Mouse (Mus musculus): Measurements from ENCODE around the gene Gm12830.

Gene Gm12830

GRCm38 (mm10) chr4:114821567-114822192 lies at the start of gene Gm12830:
TSS of gene Gm12830 (plus strand) at chr4:114821722.
- DNase-seq (ENCODE audit: extremely low read depth, insufficient read length, low spot score): no peak

DNA sequence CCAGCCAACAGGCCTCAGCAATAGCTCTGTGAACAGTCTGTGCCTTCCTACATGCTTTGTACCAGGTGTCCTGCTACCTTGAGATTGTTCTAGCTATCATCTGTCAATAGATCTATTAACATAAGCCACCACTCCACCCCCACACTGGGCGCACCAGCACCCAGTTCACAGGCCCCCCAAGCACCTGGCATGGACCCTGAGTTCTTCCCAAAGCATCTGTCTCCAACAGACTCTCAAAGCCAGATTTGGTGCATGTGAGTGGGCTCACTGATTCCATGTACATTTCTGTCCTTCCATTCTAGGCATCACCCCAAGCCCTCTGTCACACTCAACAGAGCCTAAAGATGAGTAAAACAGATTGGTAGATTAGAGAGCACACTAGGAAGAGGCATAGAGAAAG lies 48.2 kb upstream of the Gm12830 start:
- DNase-seq (ENCODE audit: extremely low read depth, insufficient read length, low spot score): no peak

GRCm38 (mm10) chr4:114777625-114778202 lies 43.8 kb upstream of the Gm12830 start:
- no peak for DNase-seq (ENCODE audit: extremely low read depth, insufficient read length, low spot score)

- DNase-seq (ENCODE audit: extremely low read depth, insufficient read length, low spot score): no peak
Observed at GRCm38 (mm10) chr4:114778716-114779474, 42.6 kb upstream of the Gm12830 start.

DNA sequence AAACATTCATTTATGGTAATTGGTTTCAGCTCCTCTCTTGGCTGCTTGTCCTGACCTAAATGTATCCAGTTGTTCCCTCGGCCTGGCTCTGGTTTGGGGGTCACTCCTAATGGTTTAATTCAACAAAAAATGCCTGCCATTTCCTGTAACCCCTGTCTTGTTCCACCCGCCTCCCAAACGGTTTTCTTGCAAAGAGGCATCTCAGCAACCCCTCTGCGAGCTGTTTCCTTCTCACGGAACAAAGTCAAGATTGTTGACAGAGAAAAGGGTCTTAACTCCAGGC lies 42.1 kb upstream of the Gm12830 start:
- DNase-seq (ENCODE audit: extremely low read depth, insufficient read length, low spot score): no peak

DNA sequence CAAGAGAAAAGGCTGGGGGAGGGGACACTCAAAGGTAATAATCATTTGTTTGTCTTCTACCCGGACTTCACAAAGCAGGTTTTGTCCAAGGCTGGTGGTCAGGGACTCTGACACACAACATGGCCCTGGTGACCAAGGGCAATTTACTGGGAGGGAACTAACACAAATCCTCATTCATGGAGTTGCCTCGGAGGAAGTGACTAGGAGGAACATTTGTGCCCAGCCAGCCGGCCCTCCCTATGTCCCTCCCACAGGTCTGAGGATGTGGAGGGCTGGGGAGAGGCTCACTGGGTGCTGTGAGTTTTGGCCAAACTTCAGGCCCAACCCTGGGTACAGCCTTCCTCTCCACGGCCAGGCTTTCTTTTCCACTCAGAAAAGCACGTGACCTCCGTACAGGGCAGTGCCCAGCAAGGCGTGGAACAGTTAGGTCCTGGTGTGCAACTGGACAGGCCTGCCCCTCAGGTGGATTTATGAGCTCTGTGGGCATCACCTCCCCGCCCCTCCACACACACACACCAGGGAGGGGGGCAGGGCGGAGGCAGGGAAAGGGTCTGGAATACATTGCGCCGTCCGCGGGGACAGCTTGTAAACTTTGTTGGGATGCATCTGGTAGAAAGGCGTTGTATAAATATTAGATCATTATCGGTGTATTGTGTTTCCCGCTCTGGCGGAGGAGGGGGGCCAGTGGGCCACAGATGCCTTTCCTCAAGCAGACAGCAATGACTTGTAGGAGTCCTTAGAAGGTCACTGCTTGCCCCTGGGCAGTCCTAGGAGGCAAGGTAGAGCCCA lies 41.6 kb upstream of the Gm12830 start:
- no peak for DNase-seq (ENCODE audit: extremely low read depth, insufficient read length, low spot score)

GRCm38 (mm10) chr4:114782851-114783250 lies 38.7 kb upstream of the Gm12830 start:
- no peak for DNase-seq (ENCODE audit: extremely low read depth, insufficient read length, low spot score)

DNA sequence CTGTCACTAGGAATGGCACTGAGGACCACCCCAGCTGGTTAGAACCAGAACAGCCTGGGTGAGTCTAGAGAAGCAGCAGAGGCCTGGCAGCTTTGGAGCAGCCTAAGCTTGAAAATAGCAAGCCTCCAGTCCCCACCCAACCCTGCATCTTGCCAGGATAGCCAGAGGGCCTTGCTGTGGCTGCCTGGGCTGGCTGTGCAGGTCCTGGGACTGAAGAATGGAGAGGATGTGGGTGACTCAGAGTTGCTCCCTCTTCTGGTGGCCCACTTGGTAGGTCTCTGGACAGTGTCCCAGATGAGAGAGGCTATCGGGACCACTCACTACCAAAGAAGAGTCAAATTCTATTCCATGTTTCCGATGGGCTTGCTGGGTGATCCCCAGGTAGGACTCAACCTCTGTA lies 36.8 kb upstream of the Gm12830 start:
- no peak for DNase-seq (ENCODE audit: extremely low read depth, insufficient read length, low spot score)

GRCm38 (mm10) chr4:114788856-114789255 lies 32.7 kb upstream of the Gm12830 start:
- DNase-seq (ENCODE audit: extremely low read depth, insufficient read length, low spot score): no peak

- DNase-seq (ENCODE audit: extremely low read depth, insufficient read length, low spot score): no peak
Observed at GRCm38 (mm10) chr4:114791650-114792049, 29.9 kb upstream of the Gm12830 start.

DNA sequence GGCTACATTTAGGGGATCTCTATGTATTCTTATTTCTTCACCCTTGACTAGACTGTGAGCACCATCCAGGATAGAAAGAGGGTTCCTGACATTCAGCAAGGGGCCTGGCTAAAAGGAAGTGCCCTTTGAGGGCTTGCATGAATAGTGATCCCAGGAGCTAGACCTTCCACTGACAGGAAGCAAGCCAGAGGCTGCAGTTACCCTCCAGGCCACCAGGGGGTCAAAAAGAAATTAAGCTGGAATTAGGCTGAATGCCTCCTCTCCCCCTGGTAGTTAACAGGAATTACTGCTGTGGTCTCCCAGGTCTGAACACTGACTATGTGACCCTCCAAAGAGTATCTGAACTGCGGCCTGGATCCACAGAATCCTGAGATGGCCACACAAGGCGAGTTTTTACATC lies 27.7 kb upstream of the Gm12830 start:
- DNase-seq (ENCODE audit: extremely low read depth, insufficient read length, low spot score): no peak

DNA sequence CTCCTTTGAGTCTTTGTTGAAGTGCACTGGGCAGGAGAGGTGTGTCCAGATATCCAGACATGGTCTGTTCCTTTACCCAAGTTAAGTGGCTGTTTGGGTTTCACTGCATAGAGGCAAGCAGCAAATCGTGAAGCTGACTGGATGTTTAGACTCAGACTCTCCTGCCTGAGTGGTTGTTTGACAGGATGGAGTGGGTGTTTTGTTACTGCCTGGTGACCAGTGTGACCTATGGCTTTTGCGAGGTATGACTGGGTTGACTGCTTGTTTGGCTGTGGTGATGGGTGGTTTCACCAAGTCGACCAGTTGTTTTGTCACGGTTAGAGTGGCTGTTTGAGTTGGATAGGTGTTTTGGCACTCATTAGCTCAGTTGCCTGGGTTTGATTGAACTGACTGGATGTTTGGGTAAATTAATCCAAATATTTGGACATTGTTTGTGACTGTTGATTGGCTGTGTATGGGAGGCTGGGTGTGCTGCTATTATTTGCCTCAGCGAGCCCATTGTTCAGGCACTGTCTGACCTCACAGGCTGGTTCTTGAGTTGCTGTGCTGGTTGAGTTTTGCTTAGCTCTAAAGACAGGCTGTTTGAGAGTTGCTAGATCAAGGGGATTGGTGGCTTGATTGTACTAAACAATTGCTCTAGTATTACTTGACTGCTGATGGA lies 24.1 kb upstream of the Gm12830 start:
- DNase-seq (ENCODE audit: extremely low read depth, insufficient read length, low spot score): no peak

GRCm38 (mm10) chr4:114798041-114798624 lies 23.4 kb upstream of the Gm12830 start:
- no peak for DNase-seq (ENCODE audit: extremely low read depth, insufficient read length, low spot score)

DNA sequence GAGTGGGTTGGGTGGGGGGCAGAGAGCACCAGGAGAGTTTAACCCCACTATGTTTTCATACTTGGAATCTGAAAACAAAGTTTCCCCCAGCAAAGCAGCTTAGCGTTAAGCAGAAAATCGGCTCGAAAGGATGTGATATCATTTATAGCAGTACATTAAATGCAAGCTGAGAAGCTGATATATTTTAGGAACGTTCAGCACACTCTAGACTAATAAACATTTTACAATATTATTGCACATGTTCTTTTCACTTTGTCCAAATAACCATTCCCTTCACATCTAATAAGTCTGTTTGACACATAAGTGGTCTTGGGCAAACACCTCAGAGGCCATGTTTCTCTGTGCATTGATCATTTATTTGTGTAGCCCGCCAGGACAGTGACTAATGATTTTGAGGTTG lies 17.4 kb upstream of the Gm12830 start:
- DNase-seq (ENCODE audit: extremely low read depth, insufficient read length, low spot score): no peak

DNA sequence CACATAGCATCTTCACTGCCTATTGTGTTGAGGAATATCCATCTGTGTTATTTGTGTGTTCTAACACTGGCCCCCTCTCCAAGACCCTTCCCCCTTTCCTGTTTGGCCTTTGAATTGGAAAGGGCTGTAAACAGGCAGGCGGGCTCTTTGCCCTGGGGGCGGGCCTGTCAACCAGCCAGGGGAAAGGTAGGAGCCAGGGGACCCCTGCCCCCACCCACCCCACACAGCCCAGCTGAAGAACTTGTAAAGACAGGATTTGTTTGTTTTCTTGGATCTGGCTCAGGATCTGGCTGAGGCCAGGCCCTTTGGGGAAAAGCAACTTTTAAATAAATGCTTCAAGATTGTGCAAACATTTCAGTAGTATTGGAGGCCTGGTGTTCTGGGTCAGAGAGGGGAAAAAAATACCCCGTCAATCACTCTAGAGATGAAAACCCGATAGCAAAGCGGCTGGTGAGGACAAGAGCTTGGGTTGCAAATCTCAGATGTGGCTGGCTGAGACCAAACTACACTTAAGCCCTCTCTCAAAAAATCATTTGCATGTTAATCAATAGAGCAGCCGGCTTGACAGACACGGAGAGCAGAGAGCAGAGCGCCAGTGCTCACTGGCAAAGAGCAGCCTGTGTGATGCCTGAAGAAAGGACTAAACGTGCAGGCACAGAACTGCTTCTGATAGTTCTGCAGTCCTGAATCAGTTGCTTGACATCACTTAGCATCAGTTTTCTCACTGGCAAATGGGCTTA lies 2.4 kb upstream of the Gm12830 start:
- no peak for DNase-seq (ENCODE audit: extremely low read depth, insufficient read length, low spot score)

- DNase-seq (ENCODE audit: extremely low read depth, insufficient read length, low spot score): no peak
Observed at GRCm38 (mm10) chr4:114834770-114835581, 13.5 kb downstream of the Gm12830 start.

GRCm38 (mm10) chr4:114841336-114841920 lies 19.9 kb downstream of the Gm12830 start:
- no peak for DNase-seq (ENCODE audit: extremely low read depth, insufficient read length, low spot score)

DNA sequence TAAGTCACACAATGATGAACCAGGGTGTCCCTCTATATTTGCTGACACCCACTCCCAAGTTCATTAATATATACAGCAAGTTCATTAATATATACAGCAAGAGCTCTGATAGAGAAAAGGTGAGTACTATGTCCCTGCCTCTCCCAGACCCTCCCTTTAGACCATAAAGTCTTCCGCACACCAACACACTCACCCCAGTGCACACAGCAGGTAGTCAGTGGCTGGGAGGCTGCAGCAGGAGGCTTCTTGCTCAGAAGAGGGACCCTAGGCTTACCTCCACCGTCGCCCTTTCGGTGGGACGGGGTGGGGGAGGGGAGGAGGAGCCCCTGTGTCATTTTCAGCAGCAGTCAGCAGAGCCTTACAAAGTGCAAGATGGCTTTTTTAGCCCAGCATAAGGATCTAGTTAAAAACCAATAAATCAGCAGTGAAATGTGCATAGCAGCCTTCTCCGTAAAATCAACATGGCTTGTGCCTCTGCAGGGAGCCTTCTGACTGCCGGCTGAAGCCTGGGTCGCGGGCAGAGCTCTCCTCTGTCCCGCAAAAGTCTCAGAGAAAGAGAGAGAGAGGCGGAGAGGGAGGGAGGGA lies 20.9 kb downstream of the Gm12830 start:
- no peak for DNase-seq (ENCODE audit: extremely low read depth, insufficient read length, low spot score)
